Mouse (Mus musculus) ES-Bruce4 (cell line): ENCODE measurements around the gene Klhl7.

Source experiments
- CTCF ChIP-seq: IDR thresholded peaks from one replicate; pipeline ENCODE4 v1.8.1; 2011; ENCODE audit warnings: low read depth, low read length
- POLR2A ChIP-seq: IDR thresholded peaks from one replicate; pipeline ENCODE4 v1.8.1; 2011; ENCODE audit warnings: low read length; ENCODE audit not compliant: insufficient read depth

GRCm38 (mm10) chr5:24080826-24081225 is 19.6 kb upstream of the Klhl7 start:
- TF ChIP-seq CTCF: no peak
- TF ChIP-seq POLR2A: no peak
